Mouse (Mus musculus) left cerebral cortex, adult 9 months (tissue): ENCODE measurements at regions not wholly inside any gene's neighbourhood (a gene's known extent, or its start where the extent isn't known, plus 50 kb on each side); places are given as distances from the start of the nearest gene placed in this dataset.
A peak's percentile ranks its signal among the peaks of the same experiment; 100 is the strongest.

Experiments used
- DNase-seq, 2 experiments: peaks; one replicate each; pipeline ENCODE4 v3.0.0; 2022; ENCODE audit warnings: low spot score in 2 of 2

DNA sequence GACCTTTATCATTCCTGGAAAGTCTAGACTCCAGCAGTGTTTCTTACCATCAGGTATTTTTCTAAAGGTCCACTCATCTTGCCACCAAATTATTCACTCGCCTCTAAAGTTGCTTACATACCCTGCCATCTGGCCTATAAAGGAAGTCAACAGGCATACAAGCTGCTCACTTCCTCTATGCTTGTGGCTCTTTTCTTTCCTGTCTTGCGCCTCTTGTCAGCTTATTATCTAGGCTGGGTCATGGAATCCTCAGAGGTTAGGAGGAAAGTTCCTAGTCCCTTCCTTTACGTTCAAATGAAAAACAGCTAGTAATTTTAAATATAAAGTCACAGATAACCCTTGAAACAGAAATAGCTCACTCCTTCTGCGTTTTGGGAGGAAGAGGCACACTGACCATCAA is 97.9 kb downstream of the Lipi start:
- no peak for DNase-seq

DNA sequence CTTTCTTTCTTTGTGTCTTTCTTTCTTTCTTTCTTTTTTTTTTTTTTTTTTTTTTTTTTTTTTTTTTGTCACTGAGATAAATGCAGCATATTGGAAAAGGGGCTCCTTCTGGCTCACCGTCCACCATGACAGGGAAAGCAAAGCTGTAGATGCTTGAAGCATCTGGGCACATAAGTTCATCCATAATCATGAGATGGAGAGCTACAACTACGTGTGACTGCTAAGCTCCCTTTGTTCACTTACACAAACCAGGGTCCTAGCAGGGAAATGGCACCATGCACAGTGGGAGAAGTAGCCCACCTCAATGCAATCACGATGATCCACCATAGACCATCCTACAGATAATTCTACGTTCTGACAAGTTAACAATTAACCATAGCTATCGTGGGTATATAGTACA is 102.0 kb downstream of the Lipi start:
- DNase-seq: no peak

DNA sequence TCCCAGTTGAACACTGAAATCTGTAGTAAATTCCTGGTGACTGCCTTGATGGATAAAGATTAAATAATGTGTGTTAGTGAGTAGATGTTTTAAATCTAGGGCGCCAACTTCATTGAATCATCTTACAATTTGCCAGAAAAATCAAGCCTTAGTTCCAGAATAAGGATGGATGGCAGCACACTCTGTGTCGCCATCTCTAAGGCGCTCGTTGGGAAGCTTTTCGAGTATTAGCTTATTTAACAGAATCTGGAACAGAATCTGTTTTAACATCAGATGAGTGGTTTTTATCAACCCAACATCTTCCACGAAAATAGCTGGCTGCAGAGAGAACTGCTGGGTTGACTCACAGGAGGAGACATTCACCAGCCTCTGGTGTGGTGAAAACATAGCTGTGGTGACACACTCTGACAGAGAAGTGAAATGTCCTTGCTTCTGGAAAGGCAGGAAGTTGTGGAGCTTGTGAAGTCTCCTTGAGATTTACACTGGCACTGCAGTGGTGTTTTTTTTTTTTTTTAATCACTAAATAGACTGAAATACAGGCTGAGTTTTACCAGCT is 120.4 kb downstream of the Lipi start:
- DNase-seq: peak in 1 of 2 experiments; percentile 5

DNA sequence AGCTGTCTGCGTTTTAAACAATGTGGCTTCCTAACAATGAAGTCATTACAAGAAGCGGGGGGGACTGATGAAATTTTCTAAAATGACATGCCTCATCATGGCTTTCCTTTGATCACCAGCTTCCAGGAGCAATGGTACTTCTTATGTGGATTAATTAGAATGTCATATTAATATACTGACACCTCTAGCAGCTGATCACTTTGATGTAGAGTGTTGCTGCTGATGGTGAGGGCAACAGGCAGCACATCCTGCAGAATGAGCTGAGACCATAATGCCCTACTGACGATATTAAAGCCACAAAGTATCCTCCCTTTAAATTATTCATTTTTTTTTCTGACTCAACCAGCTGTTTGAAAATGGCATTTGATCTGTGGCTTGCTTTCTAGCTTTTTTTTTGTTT is 123.7 kb downstream of the Lipi start:
- no peak for DNase-seq

DNA sequence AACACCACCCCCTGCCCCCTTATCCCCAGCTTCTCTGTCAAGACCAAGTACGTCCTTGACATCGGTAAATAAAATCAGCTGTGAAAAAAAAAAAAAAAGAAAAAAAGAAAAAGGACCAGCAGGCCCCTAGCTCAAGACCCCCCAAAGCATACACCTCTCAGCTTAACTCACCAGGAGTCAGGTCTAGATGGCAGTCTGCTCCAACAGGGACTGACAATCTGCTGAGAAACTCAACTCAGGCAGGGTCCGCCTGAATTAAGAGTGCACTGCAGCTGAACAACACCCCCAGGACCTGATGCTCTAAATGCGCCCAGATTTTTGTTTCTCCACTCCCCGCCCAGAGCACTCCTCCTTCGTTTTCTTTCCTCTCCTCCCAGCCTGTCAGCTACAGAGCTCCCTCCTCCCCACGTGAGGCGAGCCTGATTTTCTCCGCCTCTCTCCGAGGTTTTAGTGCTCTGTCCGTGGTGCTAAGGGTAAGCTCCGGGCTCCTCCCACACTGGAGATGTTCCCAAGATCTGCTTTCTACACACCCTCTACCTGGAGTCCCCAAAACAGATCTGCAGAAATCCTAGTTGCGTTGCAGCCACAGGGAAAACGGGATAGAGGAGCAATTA is 138.9 kb downstream of the Lipi start:
- DNase-seq: peak; percentile 8 to 51

DNA sequence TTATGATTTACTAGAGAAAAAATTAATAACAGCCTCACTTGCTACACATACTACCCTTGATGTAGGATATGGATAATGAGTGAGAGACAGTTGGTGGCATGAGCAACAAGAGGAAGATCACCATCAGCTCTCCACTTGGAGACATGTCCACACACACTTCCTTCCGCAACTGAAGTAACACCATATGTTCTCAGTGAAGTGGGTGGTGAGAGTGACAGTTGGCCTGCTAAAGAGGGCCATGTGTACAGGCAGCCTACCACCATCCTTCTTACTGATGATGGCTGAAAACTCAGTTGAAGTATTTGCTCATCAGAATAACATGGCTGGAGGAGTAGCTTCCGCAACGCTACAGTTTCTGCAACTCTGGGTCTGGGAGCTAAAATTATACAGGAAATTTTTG is 146.6 kb downstream of the Lipi start:
- DNase-seq: peak in 1 of 2 experiments; percentile 11

DNA sequence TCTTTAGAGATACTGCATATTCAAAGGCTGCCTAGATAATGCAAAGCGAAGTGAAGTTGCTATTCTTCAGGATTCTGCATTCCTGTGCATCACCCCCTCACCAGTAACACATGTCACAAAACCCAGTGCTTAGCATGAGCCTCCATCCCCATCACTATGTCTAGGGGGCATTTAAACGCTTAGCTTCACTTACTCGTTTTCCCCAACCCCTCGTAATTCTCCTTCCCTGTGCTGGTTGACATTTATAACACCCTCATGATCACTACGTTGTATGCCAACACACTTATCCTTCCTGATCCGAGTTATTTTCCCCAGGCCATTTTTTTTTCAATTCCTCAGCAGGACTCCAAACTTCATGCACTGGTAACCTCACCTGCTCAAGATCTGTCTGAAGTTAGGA is 152.6 kb downstream of the Lipi start:
- DNase-seq: no peak

DNA sequence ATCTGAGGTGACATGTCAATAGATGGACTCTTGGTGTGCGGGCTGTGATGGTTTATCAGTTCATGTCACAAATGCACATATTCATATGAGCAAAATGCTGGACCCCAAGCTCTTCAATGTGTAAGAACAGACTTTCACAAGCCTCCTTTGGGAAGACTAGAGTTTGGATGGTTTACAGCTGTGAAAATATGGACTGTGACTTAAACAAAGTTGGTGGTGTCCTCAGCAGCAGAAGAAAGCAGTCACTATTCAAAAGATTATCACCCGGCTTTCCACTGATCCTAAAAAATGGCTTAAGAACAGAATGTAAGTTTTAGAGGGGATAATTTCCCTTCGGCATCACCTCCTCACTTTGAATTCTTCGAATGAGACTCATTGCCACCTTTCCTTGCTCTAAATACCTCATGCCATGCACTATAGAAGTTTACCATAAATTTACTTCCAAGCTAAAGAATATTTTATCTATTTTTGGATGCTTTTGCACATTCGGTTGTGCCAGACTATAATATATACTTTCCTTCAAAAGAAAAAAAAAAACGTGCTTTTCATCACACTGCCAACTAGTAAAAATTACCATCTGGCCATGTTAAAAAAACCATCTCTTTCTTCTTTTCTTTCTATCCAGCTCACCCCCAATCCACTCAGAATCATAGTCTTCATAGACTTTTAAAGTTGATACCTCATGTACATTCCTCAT is 201.2 kb downstream of the Lipi start:
- DNase-seq: no peak

DNA sequence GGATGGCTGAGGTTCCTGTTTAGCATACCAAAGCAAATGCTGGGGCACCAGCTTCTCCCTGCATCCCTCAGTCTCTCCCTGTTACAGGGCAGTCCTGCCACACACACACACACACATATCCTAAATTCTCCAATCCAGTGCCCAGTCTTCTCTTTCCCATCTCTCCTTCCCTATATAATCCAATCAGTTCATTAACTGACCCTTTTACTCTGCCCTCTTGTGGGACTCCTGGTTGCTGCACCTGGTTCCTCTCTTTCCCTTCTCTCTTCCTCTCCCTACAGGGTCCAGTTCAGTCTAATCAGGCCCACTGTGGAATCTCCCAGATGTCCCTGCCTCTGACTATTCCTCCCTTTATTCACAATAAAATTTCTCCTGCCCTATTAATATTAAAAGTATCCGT is 204.7 kb downstream of the Lipi start:
- DNase-seq: no peak

DNA sequence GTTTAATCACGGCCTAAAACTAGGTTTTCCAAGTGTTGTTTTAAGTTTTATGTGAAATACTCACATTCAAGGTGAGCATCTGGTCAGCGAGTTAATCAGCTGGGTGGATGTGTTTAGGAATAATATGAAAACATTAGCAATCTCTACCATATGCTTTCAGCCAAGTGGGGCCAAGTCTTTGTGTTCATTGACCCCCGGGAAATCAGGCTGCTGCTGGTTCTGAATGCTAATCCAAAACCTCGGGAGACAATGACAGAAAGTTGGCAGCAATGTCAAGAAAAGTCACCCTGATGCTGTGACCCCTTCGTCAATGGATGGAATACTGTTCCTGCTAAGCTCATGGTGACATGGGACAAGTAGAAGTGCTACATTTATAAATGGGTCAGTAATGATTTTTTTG is 216.2 kb downstream of the Lipi start:
- DNase-seq: no peak

DNA sequence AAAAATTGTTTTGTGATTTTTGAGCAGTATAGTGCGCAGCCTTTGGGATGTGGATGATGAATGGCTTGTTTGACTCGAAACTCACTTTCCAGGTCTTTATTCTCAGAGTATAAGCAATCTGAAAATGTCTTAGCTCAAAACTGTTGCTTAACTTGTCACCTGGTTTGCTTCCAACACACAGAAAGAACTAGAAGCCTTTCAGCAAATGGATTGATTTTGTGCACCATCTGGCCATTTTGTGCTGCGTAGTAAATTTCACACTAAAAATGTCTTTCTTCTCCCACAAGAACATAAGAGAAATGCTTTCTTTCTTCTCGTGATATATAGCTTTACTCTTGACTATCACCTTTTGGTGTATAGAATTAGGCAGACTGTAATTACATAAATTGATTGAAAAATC is 219.1 kb downstream of the Lipi start:
- DNase-seq: peak in 1 of 2 experiments; percentile 37

DNA sequence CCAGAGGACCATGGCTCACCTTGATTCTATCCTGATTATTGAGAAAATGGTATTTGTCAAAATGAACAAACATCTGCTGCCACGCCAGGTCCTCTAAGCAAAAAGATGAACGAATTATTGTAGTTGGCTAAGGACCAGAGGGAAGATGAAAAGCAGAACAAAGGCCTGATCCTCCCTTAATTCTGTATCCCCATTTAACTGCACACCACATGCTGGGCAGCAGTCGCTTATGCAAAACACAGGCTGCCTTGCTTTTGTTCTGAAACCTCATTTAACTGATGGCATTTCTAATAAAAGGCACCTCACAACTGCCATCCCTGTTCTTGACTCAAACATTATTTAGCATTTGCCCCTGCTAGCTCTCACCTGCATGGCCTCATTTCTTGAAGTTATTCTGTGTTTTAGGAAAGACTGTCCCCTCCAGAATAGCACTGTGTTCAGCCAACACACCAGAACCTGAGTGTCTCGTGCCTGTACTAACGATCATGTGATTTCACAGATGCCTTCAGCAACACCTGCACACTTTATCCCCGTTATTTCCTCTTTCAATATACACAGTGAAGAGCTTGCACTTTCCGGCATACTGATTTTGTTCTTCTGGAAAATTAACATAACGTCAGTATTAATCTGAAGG is 220.4 kb downstream of the Lipi start:
- no peak for DNase-seq

DNA sequence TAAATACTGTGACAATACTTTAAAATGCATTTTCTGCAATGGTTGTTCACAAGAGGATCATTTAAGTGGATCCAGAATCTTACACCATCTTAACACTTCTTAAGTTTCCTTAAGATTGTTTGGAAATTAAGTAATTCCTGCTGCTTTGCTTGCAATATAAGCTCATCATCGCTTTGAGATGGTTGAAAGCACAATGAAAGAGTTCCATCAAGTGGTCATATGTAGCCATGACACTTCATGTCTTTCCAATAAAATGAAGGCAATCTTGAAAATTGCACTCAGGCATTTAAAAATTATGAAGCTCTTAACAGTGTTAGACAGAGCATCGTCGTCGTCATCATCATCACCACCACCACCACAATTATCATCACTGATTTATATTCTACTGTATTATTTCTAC is 223.8 kb downstream of the Lipi start:
- no peak for DNase-seq

DNA sequence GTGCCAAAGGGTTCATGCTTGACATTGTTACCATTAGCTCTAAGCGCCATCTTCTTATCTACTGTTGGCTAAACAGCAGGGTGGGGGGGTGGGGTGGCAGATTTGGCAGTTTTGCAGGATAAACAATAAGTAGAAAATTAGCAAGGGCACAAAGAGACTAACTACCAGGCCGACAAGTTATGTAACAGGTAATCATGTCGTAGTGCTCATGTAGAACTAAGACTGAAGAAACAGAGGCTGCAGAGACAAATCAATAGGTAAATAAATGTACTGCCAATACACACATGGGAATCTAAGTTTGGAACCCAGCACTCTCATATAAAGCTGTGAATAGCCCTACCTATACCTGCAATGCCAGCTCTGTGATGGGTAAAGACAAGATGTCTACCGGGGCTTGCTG is 225.1 kb downstream of the Lipi start:
- no peak for DNase-seq

DNA sequence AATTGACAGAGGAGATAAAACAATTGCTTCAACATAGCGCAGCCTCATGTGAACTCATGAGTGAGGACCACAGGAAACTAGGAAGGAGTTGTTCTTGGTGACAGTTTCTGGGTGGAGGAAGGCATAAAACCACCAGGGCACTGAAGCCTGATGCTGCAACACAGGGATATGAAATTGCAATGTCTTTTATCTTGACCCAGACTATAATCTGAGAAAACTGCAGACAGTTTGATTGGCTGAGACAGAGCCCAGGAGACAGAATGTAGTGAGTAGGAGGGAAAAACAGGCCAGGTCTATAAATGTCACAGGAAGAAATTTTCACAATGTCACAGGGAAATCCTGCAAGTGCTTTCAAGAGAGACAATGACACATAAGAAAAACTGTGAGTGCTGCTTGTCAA is 232.5 kb downstream of the Lipi start:
- no peak for DNase-seq

DNA sequence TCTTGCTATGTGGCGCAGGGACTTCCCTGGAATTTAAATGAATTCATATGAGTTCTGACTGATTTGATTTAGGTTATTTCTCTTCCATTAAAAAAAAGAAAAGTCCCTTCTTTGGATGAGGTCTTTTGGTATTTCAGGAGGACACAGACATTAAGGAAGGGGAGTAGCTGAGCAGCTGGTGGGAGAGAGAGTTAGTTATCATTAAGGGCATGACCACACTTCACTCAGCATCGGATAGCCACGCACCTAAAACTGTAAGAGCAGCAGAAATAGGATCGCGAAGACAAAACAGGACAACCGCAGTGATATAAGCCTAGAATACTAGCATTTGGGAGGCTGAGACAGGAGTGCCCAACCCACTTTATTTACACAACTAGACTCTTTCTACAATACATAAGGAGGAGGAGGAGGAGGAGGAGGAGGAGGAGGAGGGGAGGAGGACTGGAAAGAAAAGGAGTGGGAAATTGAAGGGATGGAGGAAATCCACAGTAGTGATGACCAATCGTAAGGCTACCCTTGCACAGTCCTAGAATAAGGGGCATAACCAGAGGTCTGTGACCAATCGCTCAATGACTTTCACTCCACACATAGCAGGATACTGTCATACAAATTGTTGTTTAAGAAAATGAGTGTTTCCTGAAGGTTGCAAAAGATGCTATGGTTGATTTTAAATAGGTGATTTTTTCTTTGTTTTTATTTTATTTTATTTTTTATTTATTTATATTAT is 241.5 kb downstream of the Lipi start:
- DNase-seq: no peak

DNA sequence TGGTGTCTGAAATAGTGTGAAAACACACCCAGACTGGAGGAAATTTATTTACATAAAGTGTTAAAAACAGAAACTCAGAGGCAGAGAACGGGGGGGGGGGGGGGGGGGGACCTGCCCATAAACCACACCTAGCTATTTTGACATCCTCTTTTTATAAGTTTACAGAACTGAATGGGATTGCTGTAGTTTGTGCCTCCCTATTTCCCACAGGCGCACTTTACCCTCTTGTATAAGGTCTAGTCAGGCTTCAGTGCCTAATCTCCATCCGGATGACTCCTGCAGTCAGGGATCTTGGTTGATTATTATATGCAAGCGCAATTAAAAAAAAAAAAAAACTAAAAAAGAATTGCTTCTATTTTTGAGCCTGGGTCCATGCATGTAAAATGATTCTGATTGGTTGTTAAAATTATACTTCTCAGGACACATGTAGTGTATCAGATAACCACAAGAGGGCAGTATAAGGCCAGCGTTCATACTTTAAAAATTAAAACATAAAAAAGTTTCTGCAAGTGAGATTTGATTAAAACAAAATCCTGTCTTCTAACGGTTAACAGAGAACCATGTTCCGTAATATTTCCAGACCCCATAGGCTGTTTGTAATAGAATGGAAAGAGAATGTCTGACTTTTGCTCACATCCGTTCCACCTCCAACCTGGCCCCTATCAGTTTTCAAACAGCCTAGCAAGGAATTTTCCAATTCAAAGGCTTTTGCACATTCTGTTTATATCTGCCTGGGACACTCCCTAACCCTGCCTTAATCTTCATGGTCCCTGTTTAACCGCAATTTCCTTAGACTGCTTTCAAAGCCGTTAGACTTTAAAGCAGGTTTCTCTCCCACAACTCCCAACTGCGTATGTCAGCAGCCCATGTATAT is 242.6 kb downstream of the Lipi start:
- DNase-seq: no peak

DNA sequence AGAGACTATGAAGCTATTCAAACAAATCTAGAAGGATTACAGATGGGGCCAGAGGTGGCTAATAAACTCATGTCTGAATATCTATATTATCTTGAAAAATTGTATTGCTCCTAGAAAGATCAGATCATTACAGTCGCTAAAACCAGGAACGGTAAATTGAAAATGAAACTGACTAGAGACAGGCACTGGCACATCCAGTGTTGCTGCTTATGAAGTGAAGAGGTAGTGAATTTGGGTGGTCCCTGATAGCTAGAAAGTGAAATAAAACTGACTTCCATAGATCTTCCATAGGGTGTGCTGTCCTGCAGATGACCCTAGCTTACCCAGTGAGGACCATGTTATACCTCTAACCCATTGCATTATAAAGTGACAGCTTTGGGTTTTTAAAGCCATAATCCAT is 251.6 kb downstream of the Lipi start:
- no peak for DNase-seq

DNA sequence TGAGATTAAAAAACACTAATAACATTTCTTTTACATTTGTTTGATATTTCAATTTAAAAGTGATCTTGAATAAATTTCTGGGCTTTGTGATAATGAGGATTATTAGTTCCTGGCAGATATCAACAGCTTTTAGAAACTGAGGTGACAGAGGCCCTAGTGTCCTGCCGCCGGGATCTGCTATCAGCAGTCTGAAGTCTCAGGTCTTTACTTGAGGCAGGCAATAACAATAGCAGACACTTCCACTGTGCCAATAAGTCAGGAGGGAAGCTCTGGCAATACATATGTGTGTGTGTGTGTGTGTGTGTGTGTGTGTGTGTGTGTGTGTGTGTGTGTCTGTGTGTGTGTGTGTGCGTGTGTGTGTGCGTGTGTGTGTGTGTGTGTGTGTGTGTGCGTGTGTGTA is 252.1 kb downstream of the Lipi start:
- no peak for DNase-seq

DNA sequence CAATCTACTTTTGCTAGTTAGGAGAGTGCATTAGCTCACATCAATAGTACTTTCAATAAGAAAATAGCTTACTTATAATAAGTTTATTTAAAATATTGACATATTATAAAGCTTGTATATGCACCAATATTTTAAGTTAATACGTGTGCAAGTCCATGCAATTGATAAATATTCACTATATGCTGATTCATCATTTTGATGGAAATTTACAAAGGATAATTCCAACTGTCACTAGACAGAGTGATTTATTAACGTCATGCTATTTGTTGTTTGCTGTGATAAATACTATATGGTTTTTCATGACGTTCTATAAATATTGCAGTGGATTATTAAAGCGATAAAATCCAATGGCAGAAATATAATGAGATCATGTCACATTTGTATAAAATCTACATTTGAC is 253.0 kb downstream of the Lipi start:
- no peak for DNase-seq

DNA sequence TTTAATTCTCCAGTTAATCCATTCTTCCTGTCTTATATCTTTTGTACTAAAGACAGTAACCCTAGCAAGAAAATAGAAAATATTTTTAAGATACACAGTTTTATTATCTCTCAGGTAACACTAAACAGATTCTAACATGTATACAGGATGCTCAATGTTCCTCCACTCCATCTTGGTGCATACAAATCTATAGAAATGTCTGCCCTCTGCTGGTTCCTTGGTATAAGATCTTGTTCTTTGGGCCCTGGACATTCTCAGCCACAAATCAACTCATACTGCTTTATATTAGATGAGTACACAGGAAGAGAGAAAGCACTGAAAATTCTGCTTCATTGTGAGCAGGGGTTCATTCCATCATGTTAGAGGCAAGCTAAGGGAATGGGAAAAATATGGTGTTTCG is 260.6 kb downstream of the Lipi start:
- peak in 1 of 2 experiments; percentile 12 for DNase-seq
